Mouse (Mus musculus) gastrocnemius, adult 2 months (tissue): ENCODE results near the gene Ggnbp2. TPM values are rescaled to one million over a fixed set of nuclear protein-coding genes. Genes with fewer than 3 reads are reported as not detected.
"Not testable (repeated sequence)": the region's sequence is repeated elsewhere in the genome, so short reads cannot be mapped to it uniquely, and the experiment has no call there.

ENCODE experiments used
- DNase-seq: peaks from one replicate; pipeline ENCODE4 v3.0.0; 2022
- H3K27ac ChIP-seq: fragments of 200-600 bp; 2 replicates; pipeline ENCODE4 v1.8.1; 2022; ENCODE audit warnings: mild to moderate bottlenecking
- H3K4me3 ChIP-seq: fragments of 200-600 bp; 2 replicates; pipeline ENCODE4 v1.8.1; 2022; ENCODE audit warnings: mild to moderate bottlenecking, moderate library complexity
- CTCF ChIP-seq: fragments of 200-600 bp; IDR thresholded peaks from 2 replicates; pipeline ENCODE4 v1.8.1; 2022; ENCODE audit warnings: antibody characterized with exemption, mild to moderate bottlenecking, moderate library complexity
- intact Hi-C: fragments of 180-260 bp; cut with DNase I; formaldehyde crosslinking; loops from one replicate; pipeline ENCODE4 v1.15.1; 2025
- total RNA-seq, 2 experiments: library from RNA; stranded (reverse); gene quantifications; 2 replicates each; pipeline ENCODE4 v1.2.3; 2021

Ggnbp2 gene
- total RNA-seq, 2 experiments from 2014 or later, result 35.5 to 45.7 TPM

DNA sequence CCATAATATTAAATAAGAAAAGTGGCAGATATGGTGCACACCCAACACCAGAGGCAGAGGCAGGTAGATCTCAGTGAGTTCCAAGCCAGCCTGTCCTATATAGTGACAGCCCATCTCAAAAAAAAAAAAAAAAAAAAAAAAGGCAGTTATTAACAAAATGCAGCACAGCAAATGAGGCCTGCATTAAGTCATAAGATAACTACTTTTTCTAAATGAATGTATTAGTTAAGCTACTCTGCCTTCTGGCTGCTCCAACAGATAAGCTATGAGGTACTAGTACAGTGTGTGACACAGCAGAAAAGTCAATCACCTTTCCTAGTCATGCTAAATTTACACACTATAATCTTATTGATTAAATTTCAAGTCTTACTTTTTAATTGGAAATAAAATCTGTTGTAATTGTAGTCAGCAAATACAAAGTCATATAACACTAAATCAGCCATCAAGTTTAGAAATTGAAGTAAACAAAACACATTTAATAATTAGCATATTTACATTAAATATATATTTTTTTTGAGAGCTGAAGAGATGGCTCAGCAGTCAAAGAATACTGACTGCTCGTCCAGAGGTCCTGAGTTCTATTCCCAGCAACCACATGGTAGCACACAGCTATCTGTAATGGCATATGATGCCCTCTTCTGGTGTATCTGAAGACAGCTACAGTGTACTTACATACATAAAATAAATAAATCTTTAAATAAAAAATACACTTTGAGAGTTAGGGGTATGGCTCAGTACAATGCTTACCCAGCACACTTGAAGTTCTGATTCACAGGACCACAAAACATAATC is 2.6 kb upstream of the Ggnbp2 start:
- no peak for TF ChIP-seq CTCF
- intact Hi-C loops, result loop anchor here (10.0 kb wide), 1 partner anchor 262 kb away; no protein-coding TSS in a partner anchor
- Histone ChIP-seq H3K27ac (no peak overlapping the region), H3K4me3 (no peak overlapping the region)
- DNase-seq, result no peak

DNA sequence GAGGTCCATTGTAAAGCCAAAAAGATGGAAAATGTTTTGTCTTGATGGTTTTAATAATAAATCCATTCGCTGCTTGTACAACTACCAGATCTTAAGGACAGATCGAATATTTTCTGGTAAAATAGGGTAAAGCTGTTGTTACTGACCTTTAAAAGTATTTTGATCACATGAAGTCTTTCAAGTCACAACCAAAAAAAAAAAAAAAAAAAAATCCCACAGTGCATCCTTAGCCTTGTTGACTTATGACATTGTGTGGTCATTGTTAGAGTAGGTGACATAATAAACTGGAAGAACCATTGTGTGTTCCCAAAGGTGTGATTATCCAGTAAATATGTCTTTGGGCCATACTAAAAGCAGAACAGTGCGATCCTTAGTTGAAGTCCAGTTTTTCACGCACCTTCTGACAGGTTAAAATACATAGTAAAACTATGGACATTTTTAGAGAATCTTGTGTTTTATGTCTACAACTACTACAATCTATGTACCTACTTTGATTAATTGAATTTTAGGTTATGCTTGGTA is 992 bp upstream of the Ggnbp2 start:
- H3K27ac ChIP-seq, result peak overlapping the region; percentile 100
- TF ChIP-seq CTCF, result no peak
- DNase-seq, result no peak
- intact Hi-C loops, result loop anchor here (2.0 to 10.0 kb wide), 2 partner anchors 43 to 263 kb away; partner anchors contain the start of gene Dhrs11
- H3K4me3 ChIP-seq, result peak overlapping the region; percentile 85

DNA sequence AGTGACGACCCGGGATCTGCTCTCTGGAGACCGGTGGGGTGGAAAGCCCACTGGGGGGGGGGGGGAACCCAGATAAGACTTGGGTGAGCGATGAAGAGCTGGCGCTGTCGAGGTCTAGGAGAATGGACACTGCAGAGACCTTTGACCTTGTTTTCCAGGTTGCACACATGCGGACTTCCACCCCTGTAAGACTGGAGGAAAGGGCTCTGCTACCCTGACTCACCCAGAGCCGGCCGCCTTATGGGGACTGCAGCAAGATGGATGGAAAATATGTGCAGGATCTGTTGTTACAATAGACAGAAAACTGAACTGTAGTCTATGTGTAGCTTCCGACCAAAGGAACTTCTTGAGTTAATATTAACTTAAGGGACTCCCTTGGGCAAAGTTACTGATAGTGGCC is 429 bp upstream of the Ggnbp2 start:
- no peak for DNase-seq
- TF ChIP-seq CTCF, result no peak
- intact Hi-C loops, result loop anchor here (2.0 to 10.0 kb wide), 2 partner anchors 42 to 264 kb away; partner anchors contain the start of gene Dhrs11
- Histone ChIP-seq H3K4me3 (peak overlapping the region; percentile 85), H3K27ac (peak overlapping the region; percentile 100)

DNA sequence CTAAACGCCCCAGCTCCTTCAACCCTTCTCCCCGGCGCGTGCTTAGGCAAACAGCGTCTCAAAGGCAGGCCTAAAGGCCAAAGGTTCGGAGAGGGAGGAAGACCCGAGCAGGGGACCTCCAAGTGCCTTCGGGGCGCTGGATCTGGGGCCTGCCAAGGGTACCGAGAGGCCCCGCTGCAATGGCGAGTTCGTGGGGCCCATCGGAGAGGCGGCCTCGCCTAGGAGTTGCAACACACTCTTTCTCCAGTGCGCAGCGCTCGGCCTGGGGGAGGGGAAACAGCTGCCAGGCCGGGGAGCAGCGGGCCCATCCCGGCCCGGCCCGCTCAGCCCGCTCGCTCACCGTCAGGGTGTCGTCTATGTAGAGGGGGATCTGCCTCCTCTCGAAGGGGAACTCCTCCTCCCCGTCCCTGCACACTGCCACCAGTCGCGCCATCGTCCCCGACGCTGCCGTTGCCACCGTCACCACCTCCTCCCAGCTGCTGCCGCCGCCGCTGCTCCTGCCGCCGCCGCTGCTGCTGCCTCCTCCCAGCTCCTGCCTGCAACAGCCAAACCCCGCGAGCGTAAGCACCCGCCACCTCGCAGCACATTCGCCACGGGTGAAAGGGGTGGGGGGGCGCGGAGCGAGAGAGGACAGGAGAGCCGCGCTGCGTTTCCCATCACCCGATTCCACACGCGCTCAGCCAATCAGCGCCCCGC is 932 bp downstream of the Ggnbp2 start:
- H3K27ac ChIP-seq, result peak overlapping the region; percentile 100
- H3K4me3 ChIP-seq, result peak overlapping the region; percentile 85
- no peak for TF ChIP-seq CTCF
- intact Hi-C loops, result loop anchor here (2.0 to 10.0 kb wide), 2 partner anchors 41 to 265 kb away; partner anchors contain the start of gene Dhrs11
- DNase-seq, result peak; percentile 96

DNA sequence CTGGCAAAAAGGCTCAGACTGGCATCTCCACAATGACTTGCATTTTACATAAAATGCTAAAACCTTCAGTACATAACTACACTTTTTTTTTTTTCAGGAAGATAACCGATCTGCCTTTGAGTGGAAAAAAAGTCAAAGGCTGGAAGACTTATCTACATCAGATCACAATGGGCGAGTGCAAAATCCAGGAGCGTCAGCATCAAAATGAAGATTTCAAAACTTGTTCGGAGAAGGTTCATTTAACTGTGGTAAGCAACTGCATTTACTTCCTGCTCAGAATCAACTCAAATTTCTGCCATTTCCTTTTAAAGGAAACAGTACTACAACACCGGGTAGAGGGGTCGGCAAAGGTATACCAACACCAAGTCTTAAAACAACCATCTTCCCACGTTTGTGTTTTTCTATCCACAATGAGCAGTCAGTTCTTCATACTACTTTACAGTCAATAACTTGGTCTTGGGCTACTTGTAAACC is 1.8 kb downstream of the Ggnbp2 start:
- TF ChIP-seq CTCF, result no peak
- Histone ChIP-seq H3K27ac (peak overlapping the region; percentile 100), H3K4me3 (peak overlapping the region; percentile 85)
- no peak for DNase-seq
- intact Hi-C loops, result no loop called here

DNA sequence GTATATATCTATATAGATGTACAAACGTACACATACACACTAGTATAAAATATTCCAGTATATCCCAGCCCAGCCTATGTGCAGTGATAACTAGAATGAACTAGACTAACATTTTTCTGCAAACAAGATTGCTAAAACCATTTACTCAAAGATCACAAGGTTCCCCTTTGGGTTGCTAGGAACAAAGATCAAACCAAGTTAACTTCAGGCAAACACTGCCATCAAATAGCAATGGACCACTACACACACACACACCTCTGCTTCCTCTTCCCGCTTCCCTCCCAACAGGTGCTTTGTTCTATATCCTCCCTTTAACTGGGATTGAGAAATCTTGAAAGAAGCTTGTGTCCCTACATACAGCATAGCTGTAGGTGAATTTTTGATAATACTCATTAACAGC is 3.0 kb downstream of the Ggnbp2 start:
- no peak for TF ChIP-seq CTCF
- intact Hi-C loops, result no loop called here
- no peak for DNase-seq
- no peak overlapping the region for H3K4me3 ChIP-seq
- no peak overlapping the region for H3K27ac ChIP-seq

DNA sequence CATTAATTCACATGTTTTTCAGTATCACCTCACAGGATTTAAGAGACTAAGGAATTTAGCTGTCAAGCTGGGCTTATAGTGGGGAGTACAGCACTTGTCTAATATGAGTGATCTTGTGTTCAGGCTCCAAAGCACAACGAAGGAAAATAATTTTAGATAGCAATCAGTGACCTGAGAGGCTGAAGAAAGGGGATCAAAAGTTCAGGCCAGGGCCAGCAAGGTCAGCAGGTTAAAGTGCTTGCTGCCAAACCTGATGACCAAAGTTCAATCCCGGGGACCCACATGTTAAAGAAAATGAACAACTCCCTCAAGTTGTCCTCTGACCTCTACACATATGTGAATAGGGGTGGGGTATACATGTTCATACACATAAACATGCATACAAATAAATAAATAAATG is 5.3 kb downstream of the Ggnbp2 start:
- intact Hi-C loops, result no loop called here

DNA sequence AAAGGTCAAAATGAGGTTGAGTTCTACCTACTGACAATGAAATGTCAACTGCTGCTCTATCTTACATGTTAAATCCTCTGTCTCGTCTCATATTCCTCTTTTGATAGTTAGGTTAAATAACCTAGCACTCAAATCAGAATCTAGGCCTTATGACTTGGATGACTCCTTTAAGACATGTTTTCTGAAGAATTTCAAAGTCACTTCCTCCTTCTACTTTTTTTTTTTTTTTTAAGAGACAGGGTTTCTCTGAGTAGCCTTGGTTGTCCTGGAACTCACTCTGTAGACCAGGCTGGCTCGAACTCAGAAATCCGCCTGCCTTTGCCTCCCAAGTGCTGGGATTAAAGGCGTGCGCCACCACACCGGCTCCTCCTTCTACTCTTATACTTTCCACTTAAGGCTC is 15.3 kb downstream of the Ggnbp2 start:
- TF ChIP-seq CTCF, result no peak
- DNase-seq, result no peak
- no peak overlapping the region for H3K4me3 ChIP-seq
- H3K27ac ChIP-seq, result no peak overlapping the region
- intact Hi-C loops, result no loop called here

More for the DNA sequence above, 5.3 kb downstream of the Ggnbp2 start:
- H3K27ac ChIP-seq, result no peak overlapping the region
- no peak for TF ChIP-seq CTCF
- DNase-seq, result no peak
- no peak overlapping the region for H3K4me3 ChIP-seq

DNA sequence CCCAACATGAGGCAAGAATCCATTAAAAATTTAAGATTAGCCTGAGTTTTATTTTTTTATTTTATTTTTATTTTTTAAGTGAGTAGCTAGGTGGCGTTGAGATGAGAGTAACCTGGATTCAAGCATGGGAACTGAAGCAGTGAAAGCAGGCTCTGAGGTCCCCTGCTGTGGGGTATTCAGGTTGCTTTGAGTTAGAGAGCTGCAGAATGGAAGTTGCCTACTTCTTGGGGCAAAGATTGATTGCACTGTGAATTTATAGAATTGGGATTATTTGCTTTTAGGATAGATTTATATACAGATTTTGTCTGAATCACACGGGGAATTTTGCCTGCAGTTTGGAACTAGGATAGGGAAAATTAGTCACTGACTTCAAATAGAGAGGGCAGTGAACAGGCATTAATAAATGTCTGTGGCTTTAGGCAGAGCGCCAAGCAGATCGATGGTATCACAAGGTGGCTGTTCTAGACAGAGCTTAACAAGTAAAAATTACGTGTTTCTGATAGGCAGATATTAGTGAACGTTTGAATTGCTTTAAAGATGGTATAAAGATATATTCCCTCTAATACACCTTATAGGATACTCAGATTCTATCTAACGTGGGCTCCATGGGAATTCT is 23.0 kb downstream of the Ggnbp2 start:
- Histone ChIP-seq H3K27ac (no peak overlapping the region), H3K4me3 (no peak overlapping the region)
- no peak for TF ChIP-seq CTCF
- intact Hi-C loops, result no loop called here
- DNase-seq, result no peak

DNA sequence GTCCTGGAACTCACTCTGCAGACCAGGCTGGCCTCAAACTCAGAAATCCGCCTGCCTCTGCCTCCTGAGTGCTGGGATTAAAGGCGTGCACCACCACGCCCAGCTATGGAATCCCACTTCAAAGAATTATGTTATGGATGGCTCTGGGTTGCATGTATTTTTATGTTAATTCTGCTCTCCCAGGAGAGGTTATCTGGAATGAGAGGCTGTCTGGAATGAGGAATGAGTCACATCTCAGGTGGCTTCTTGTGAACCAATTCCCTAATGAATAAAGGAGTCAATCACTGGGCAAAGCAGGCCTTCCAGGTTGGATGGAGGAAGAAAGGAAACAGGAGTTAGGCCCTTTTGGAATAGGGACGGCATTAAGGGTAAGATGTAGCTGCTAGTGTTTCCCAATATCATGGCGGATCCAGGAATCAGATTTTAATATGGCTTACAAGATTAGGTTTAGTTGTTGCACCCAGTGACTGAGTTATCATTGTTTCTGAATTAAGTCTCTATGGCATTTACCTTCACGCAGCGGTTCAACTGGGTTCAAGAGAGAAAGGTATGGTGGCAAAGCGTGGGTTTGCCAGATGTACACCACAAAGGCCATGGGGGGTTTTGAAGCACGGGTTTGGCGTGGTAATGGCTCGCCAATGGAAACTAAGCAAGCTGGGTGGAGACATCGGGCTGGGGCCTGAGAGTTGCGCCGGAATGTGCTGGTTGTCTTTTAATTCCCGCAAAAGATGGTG is 23.7 kb downstream of the Ggnbp2 start:
- H3K27ac ChIP-seq, result no peak overlapping the region
- intact Hi-C loops, result no loop called here
- DNase-seq, result no peak
- no peak for TF ChIP-seq CTCF
- H3K4me3 ChIP-seq, result no peak overlapping the region

DNA sequence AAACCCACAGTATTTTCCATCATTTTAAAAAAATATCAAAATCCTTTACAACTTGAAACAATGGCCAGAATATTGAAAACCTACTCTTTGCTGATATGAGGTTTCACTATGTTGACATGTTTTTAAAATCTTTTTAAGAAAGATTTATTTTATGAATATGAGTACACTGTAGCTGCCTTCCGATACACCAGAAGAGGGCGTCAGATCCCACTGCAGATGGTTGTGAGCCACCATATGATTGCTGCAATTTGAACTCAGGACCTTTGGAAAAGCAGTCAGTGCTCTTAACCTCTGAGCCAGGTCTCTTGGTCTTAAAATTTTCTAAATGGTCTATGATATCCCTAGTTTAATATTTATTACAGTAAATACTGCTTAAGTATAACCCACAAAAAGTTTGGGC is 31.3 kb downstream of the Ggnbp2 start:
- H3K27ac ChIP-seq, result no peak overlapping the region
- TF ChIP-seq CTCF, result peak; percentile 26; the same call in 1 of the 2 replicates
- H3K4me3 ChIP-seq, result no peak overlapping the region
- intact Hi-C loops, result no loop called here
- DNase-seq, result no peak

DNA sequence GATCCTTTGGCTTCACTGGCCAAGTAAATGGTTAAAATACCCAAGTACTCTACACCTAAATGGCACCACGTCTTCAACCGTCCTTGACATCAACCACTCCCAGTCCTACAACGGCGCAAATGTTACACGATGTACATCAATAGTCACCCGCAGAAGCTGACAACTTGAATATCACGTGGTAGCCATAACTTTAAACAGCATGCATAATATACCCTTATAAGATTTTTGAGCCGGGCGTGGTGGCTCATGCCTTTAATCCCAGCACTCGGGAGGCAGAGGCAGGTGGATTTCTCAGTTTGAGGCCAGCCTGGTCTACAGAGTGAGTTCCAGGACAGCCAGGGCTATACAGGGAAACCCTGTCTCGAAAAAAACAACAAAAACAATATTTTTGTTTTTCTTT is 41.1 kb downstream of the Ggnbp2 start:
- H3K27ac ChIP-seq, result peak overlapping the region; percentile 98
- DNase-seq, result not testable (repeated sequence)
- H3K4me3 ChIP-seq, result peak overlapping the region; percentile 91
- intact Hi-C loops, result loop anchor here (2.0 kb wide), 1 partner anchor 41 kb away; the partner anchor contains the start of gene Ggnbp2
